Mouse (Mus musculus): ENCODE measurements around the gene Col4a2.
A peak's percentile ranks its signal among the peaks of the same experiment; 100 is the strongest.

GRCm38 (mm10) chr8:11497017-11497990, 184.7 kb downstream of the Col4a2 start, which contains the start of gene Naxd:
- TF ChIP-seq CTCF (IDR thresholded peaks at IDR 0.05; ENCODE audit: control insufficient read depth, insufficient read depth, insufficient replicate concordance, low read depth, low read length) (no peak), POLR2A (IDR thresholded peaks at IDR 0.05; ENCODE audit: control insufficient read depth, low read depth, low read length) (peak; percentile 81)
